Mouse (Mus musculus) limb, embryonic 10.5 days (tissue): ENCODE data around the gene Gm49486. TPM values are rescaled to one million over a fixed set of nuclear protein-coding genes. Genes with fewer than 3 reads are reported as not detected.

Experiments used
- DNase-seq: peaks from one replicate; pipeline ENCODE4 v3.0.0-alpha.2; 2017; ENCODE audit warnings: low spot score
- H3K27ac ChIP-seq: fragments of 300-500 bp; sonication (generic); 2 replicates; pipeline ENCODE4 v1.5.1; 2016; ENCODE audit warnings: mild to moderate bottlenecking
- H3K27me3 ChIP-seq: fragments of 300-500 bp; sonication (generic); 2 replicates; pipeline ENCODE4 v1.6.1; 2016; ENCODE audit warnings: low read depth, mild to moderate bottlenecking; ENCODE audit not compliant: poor library complexity, severe bottlenecking
- H3K36me3 ChIP-seq: fragments of 300-500 bp; sonication (generic); 2 replicates; pipeline ENCODE4 v1.6.1; 2016; ENCODE audit warnings: mild to moderate bottlenecking, moderate library complexity
- H3K4me1 ChIP-seq: fragments of 300-500 bp; sonication (generic); 2 replicates; pipeline ENCODE4 v1.6.1; 2016
- H3K4me3 ChIP-seq: fragments of 300-500 bp; sonication (generic); 2 replicates; pipeline ENCODE4 v1.5.1; 2016; ENCODE audit warnings: mild to moderate bottlenecking, moderate library complexity
- H3K9me3 ChIP-seq: fragments of 300-500 bp; sonication (generic); replicated peaks from 2 replicates; pipeline ENCODE4 v1.6.1; 2016; ENCODE audit warnings: mild to moderate bottlenecking
- whole genome bisulfite sequencing: fragments of 180-500 bp; shearing (Covaris S2); methylation state at CpG from one replicate; pipeline ENCODE4 v1.1.7; 2016; 5-methylcytosine and 5-hydroxymethylcytosine counted together
- polyA plus RNA-seq: library from polyadenylated mRNA; unstranded; fragments of >200 nt; fragmentation: Nextera tagmentation; extraction: Ambion mirVana; gene quantifications from 2 replicates; pipeline ENCODE4 v1.2.1, GENCODE M21; 2016

Gm49486 gene
- polyA plus RNA-seq, 1 experiment from 2014 or later: 0.11 TPM

DNA sequence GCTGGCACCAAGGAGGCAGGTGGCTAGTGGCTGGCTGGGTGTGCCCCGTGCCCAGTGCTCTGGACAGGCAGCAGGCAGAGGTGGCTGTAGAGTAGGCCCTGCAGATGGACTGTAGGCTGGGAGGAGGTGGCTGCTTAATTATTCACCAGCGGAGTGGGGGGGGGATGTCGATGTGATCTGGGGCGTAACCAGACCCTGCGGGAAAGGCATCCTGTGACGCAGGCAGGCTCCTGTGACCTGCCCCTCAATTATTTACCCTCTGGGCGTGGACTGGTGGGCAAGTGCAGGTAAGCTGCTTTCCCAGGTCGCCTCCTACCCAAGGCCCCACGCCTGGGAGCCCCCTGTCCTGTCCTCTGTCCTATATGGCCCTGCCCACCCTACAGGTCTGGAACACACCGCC is 56.2 kb downstream of the Gm49486 start, which contains the start of gene Baiap2l2:
Gene Baiap2l2 (minus strand): TSS at position 139 of the 400 bp plus-strand sequence.
- H3K36me3 ChIP-seq: peaks cover 29% of the 10 kb centered on the region
- 73% methylated on average over 10 of the region's 10 CpGs for WGBS
- no peak for DNase-seq
- peaks cover 22% of the 10 kb centered on the region for H3K4me1 ChIP-seq
- H3K4me3 ChIP-seq: no peak within 1 kb of the TSS
- no peak within 1 kb of the TSS for H3K27ac ChIP-seq
- no peaks in the 10 kb centered on the region for H3K9me3 ChIP-seq
- no peaks in the 10 kb centered on the region for H3K27me3 ChIP-seq

DNA sequence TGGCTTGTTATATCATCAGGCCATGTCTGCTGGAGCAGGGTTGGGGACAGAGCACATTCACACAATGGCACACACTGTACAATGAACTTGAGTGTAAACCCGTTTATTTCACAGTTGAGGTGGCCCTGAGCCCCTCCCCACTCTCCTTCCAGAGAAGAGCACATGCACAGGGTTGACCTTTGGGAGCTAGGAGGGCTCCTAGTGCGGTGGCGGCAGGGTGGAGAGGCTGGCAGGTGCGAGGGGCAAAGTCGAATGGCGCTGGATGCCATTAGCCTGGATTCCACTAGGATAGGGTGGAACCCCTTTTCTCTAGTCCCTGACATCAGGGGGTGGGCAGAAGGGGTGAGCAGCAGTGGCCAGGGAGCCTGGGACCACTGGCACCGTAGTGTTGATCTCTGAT is 57.0 kb downstream of the Gm49486 start:
- Histone ChIP-seq H3K27ac (no peak overlapping the region), H3K9me3 (no peaks in the 10 kb centered on the region), H3K4me1 (peaks cover 15% of the 10 kb centered on the region), H3K27me3 (no peaks in the 10 kb centered on the region), H3K4me3 (no peak overlapping the region), H3K36me3 (peaks cover 29% of the 10 kb centered on the region)
- no peak for DNase-seq
- WGBS: 90% methylated on average over 7 of the region's 7 CpGs

DNA sequence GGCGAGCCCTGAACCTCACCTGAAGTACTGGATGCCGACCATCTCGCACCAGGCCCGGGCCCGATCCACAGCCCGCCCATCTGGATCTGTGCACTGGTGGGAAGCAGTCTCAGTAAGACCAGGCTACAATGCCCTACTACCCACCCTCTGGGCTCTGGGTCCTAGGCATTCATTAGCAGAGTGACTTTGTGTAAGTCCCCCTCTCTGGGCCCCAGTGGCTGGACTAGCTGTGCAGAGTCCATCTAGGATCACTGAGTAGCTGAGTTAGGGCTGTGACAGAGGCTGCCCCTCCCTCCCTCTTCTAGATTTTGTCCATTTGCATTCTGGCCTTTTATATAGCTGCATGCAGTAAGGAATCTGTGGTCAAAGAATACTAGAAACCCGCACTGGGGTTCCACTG is 57.9 kb downstream of the Gm49486 start:
- Histone ChIP-seq H3K4me3 (no peak overlapping the region), H3K9me3 (no peaks in the 10 kb centered on the region), H3K36me3 (peaks cover 29% of the 10 kb centered on the region), H3K4me1 (0 out of 2 replicates have a peak, but pooled peaks cover 11% of the 10 kb centered on the region), H3K27ac (no peak overlapping the region), H3K27me3 (no peaks in the 10 kb centered on the region)
- WGBS: 95% methylated on average over 7 of the region's 7 CpGs
- DNase-seq: no peak

DNA sequence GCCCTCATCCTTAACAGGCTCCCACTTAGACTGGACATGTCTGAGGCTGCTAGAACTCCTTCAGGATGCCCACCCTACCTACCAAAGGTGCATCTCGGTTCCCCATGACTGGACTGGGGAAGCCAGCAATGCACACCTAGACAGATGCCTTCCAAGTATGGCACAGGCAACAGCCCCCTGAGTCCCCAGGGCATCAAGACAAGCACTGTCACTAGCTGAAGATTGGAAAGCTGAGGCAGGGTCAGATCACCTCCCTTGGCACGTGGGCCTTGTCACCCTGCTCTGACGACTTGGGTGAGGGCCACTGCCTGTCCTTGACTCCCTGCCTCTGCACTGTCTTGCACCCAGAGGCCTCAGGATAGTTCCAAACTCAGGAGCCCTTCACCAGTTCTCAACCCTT is 59.2 kb downstream of the Gm49486 start:
- Histone ChIP-seq H3K27me3 (no peaks in the 10 kb centered on the region), H3K36me3 (peaks cover 29% of the 10 kb centered on the region), H3K4me1 (0 out of 2 replicates have a peak, but pooled peaks cover 11% of the 10 kb centered on the region), H3K9me3 (no peaks in the 10 kb centered on the region), H3K4me3 (no peak overlapping the region), H3K27ac (no peak overlapping the region)
- no peak for DNase-seq
- WGBS: 87% methylated on average over 3 of the region's 3 CpGs

DNA sequence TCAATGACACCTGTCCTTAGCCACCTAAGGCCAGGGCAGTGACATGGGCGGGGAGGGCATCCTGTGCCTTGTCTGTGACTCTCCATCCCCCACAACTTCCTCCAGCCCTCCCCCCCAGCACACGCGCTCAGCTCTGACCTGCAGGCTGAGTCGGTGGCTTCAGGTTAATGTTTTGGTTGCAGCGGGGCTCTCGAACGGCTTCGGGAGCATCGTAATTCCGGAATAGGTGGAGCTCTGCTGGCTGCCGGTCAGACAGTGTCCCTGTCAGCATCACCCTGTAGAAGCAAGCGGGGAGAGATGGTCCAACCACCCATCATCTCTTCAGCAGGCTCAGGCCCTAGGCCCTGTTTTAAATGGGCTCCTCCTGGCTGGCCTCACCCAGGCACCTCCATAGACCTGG is 60.2 kb downstream of the Gm49486 start:
- Histone ChIP-seq H3K27ac (no peak overlapping the region), H3K4me3 (no peak overlapping the region), H3K36me3 (peaks cover 29% of the 10 kb centered on the region), H3K9me3 (no peaks in the 10 kb centered on the region), H3K27me3 (no peaks in the 10 kb centered on the region), H3K4me1 (0 out of 2 replicates have a peak, but pooled peaks cover 11% of the 10 kb centered on the region)
- WGBS: 89% methylated on average over 12 of the region's 12 CpGs
- no peak for DNase-seq

DNA sequence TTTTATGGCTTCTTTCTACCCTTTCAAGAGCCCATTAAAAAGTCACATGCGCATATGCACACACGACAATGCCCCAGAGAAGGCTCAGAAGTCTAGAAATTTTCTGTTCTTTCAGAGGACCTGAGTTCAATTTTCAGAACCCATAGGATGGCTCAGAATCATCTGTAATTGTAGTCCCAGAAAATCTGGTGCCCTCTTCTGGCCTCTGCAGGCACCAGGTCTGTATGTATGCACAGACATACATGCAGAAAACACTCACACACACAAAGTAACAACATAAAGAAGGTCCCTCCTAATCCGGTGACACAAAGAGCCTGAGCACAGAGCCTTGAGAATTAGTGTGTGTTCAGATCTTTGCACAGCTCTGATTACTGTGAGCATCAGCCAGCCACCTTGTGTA is 61.1 kb downstream of the Gm49486 start:
- WGBS: 69% methylated on average over 3 of the region's 3 CpGs
- H3K4me1 ChIP-seq: 0 out of 2 replicates have a peak, but pooled peaks cover 9% of the 10 kb centered on the region
- no peaks in the 10 kb centered on the region for H3K9me3 ChIP-seq
- no peak overlapping the region for H3K27ac ChIP-seq
- H3K27me3 ChIP-seq: no peaks in the 10 kb centered on the region
- DNase-seq: no peak
- H3K4me3 ChIP-seq: no peak overlapping the region
- peaks cover 29% of the 10 kb centered on the region for H3K36me3 ChIP-seq

DNA sequence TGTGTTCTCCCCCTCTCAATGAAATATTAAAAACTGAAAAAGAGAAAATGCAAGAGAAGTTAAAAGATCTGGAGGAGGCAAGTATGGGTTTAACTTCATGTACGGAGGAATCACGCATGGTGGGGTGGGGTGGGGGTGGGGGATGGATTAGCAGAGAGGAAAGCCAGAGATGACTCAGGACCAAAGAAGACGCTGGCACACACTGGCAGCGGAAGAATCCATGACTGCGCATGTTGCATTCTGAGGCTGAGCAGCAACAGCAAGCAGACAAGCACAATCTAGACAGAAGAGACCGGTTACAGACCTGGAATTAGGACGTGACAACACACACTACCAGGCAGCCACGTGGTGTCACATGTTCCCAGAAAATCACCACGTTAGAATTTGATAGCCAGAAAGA is 63.6 kb downstream of the Gm49486 start:
- no peak for DNase-seq
- no peaks in the 10 kb centered on the region for H3K27me3 ChIP-seq
- no peak overlapping the region for H3K4me3 ChIP-seq
- H3K4me1 ChIP-seq: 0 out of 2 replicates have a peak, but pooled peaks cover 3% of the 10 kb centered on the region
- no peak overlapping the region for H3K27ac ChIP-seq
- 91% methylated on average over 9 of the region's 9 CpGs for WGBS
- peaks cover 11% of the 10 kb centered on the region; the same call in 1 of the 2 replicates for H3K36me3 ChIP-seq
- H3K9me3 ChIP-seq: no peaks in the 10 kb centered on the region

DNA sequence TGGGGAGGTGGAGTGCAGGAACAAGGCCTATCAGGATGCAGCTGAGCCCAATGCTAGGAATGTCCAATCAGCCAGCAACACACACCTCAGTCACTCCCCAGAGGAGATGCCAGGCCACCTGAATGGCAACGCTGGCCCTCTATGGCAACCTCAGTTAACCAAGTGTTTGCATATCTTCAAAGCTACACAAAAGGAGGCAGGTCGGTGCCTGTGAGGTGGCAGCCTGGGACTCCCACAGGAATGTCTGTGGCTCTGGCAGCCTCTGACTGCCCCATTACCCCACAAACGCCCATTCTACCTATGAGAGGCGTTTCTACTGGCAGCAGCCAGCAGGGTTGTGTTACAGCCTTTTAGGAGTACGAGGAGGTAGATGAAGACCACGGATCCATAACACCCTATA is 69.4 kb downstream of the Gm49486 start:
- Histone ChIP-seq H3K27ac (no peak overlapping the region), H3K36me3 (peaks cover 9% of the 10 kb centered on the region)

DNA sequence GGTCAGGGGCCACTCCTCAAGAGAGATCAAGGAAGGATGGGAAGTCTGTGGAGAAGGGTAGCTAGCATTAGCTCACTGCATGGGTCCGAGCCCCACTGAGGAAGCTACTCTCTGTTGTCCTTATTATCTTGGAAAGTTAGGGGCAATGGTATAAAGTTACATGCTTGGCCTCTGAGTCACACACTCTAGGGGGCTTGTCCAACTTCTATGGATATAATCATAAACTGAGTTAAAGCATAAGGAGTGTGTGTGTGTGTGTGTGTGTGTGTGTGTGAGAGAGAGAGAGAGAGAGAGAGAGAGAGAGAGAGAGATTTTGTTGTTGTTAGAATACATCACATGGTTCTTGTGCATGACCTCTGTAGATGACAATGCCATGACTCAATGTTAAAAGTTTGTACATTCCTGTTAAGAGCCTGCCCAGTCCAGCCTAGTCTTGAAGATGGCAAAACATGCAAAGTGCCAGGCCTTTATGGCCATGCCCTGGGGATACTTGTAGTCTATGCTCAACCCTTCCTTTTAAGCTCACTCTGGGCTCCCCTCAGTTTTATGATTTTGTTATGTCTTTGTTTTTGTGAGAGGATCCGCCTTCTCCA is 70.5 kb downstream of the Gm49486 start:
- Histone ChIP-seq H3K36me3 (peaks cover 14% of the 10 kb centered on the region), H3K4me3 (no peak overlapping the region), H3K27ac (no peak overlapping the region), H3K4me1 (peaks cover 6% of the 10 kb centered on the region; the same call in 1 of the 2 replicates), H3K27me3 (no peaks in the 10 kb centered on the region), H3K9me3 (no peaks in the 10 kb centered on the region)
- 93% methylated on average over 2 of the region's 2 CpGs for WGBS
- no peak for DNase-seq

More for the DNA sequence above, 69.4 kb downstream of the Gm49486 start:
- 88% methylated on average over 6 of the region's 6 CpGs for WGBS
- Histone ChIP-seq H3K4me1 (peaks cover 6% of the 10 kb centered on the region; the same call in 1 of the 2 replicates), H3K9me3 (no peaks in the 10 kb centered on the region), H3K4me3 (no peak overlapping the region), H3K27me3 (no peaks in the 10 kb centered on the region)
- DNase-seq: no peak

DNA sequence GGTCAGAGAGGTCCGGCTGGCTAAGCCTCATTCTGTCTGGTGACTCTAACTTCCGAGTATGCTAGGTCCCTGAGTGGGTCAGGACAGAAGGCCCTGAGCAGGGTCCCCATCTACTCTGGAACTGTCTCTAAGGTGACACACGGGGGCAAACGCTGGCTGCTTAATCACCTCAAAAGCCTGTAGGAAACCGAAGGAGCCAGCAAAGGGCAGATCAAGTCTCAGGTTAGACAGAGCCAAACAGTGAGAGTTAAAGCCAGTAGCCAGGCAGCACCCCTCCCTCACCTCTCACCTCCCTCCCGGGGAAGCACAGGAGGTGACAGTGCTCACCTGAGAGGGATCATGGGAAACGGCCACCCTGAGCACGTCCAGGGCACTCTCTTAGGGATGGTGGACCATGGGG is 74.5 kb downstream of the Gm49486 start:
- Histone ChIP-seq H3K9me3 (no peaks in the 10 kb centered on the region), H3K27ac (no peak overlapping the region), H3K4me3 (no peak overlapping the region), H3K4me1 (peaks cover 6% of the 10 kb centered on the region; the same call in 1 of the 2 replicates), H3K27me3 (no peaks in the 10 kb centered on the region), H3K36me3 (peaks cover 41% of the 10 kb centered on the region)
- 83% methylated on average over 8 of the region's 8 CpGs for WGBS
- DNase-seq: no peak

DNA sequence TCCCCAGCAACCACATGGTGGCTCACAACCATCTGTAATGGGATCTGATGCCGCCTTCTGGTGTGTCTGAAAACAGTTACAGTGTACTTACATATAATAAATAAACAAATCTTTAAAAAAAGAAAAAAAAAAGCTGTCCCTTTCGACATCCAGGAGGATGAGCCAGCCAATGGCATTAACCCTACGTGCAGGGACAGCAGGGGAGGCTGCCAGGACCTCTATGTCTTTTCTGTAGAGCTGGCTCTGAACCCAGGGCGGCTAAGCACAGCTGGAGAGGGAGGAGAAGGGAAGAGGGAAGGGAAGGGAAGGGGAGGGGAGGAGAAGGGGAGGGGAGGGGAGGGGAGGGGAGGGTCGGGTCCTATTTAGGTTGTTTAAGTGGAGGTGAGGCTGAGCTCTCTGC is 75.6 kb downstream of the Gm49486 start:
- H3K4me3 ChIP-seq: no peak overlapping the region
- no peak overlapping the region for H3K27ac ChIP-seq
- no peaks in the 10 kb centered on the region for H3K27me3 ChIP-seq
- DNase-seq: no peak
- H3K36me3 ChIP-seq: peaks cover 42% of the 10 kb centered on the region
- 73% methylated on average over 3 of the region's 5 CpGs for WGBS
- no peaks in the 10 kb centered on the region for H3K4me1 ChIP-seq
- no peaks in the 10 kb centered on the region for H3K9me3 ChIP-seq

DNA sequence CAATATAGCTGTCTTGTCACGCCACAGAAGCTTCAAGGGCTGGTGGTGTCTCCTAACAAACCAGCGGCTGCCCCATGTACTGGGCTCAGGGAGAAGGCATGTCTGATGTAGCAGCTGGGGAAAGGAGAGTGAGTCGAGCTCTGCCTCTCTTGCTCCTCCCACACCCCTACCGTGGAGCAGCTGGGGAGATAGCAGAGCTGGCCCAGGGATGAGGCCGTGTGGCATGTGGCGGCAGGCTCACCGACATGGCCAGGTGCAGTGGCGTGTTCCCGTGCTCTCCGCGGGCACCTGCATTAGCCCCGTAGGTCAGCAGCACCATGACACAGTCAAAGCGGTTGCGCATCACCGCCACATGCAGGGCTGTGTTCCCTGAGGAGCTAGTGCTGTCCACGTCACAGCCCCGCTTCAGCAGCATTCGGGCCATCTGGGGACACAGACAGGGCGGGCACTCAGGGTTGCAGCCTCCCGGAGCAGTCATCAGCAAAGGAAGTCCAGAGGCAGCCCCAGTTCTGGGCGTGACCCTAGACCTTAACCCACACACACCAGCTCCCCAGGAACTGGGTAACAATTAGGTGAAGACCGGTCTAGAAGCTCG is 76.9 kb downstream of the Gm49486 start:
- DNase-seq: no peak
- Histone ChIP-seq H3K9me3 (no peaks in the 10 kb centered on the region), H3K4me1 (no peaks in the 10 kb centered on the region), H3K27me3 (no peaks in the 10 kb centered on the region), H3K27ac (no peak overlapping the region), H3K36me3 (peaks cover 43% of the 10 kb centered on the region), H3K4me3 (no peak overlapping the region)
- WGBS: 81% methylated on average over 23 of the region's 23 CpGs
